Mouse (Mus musculus) kidney, embryonic 14.5 days (tissue): ENCODE measurements at regions not wholly inside any gene's neighbourhood (a gene's known extent, or its start where the extent isn't known, plus 50 kb on each side); places are given as distances from the start of the nearest gene placed in this dataset.

Experiments
- ATAC-seq: fragments of 200-750 bp; cut with Nextera tagmentation; 2 replicates; pipeline ENCODE4 v1.8.0; 2017; ENCODE audit warnings: moderate number of reproducible peaks, mild to moderate bottlenecking, moderate TSS enrichment, moderate library complexity; ENCODE audit not compliant: low FRiP score, low TSS enrichment
- H3K27ac ChIP-seq: fragments of 300-500 bp; sonication (generic); 2 replicates; pipeline ENCODE4 v1.5.1; 2014; ENCODE audit warnings: low read depth, mild to moderate bottlenecking, low read length, moderate library complexity, mixed read lengths
- H3K27me3 ChIP-seq: fragments of 300-500 bp; sonication (generic); 2 replicates; pipeline ENCODE4 v1.6.1; 2014; ENCODE audit warnings: mild to moderate bottlenecking, low read length; ENCODE audit not compliant: control insufficient read depth, insufficient read depth
- H3K36me3 ChIP-seq: fragments of 300-500 bp; sonication (generic); 2 replicates; pipeline ENCODE4 v1.6.1; 2014; ENCODE audit warnings: low read length, mixed read lengths; ENCODE audit not compliant: control insufficient read depth, insufficient read depth
- H3K4me1 ChIP-seq: fragments of 300-500 bp; sonication (generic); 2 replicates; pipeline ENCODE4 v1.6.1; 2014; ENCODE audit warnings: low read length, mixed read lengths; ENCODE audit not compliant: control insufficient read depth, insufficient read depth
- H3K4me2 ChIP-seq: fragments of 300-500 bp; sonication (generic); replicated peaks from 2 replicates; pipeline ENCODE4 v1.6.1; 2014; ENCODE audit warnings: low read depth, mild to moderate bottlenecking, low read length
- H3K4me3 ChIP-seq: fragments of 300-500 bp; sonication (generic); 2 replicates; pipeline ENCODE4 v1.5.1; 2014; ENCODE audit warnings: mild to moderate bottlenecking, low read length
- H3K9ac ChIP-seq: fragments of 300-500 bp; sonication (generic); 2 replicates; pipeline ENCODE4 v1.6.1; 2014; ENCODE audit warnings: low read depth, mild to moderate bottlenecking, low read length, moderate library complexity
- H3K9me3 ChIP-seq: fragments of 300-500 bp; sonication (generic); 2 replicates; pipeline ENCODE4 v1.6.1; 2016; ENCODE audit warnings: low read length; ENCODE audit not compliant: control insufficient read depth
- WGBS: fragments of 180-500 bp; shearing (Covaris S2); extraction: QIAGEN DNeasy Blood & Tissue Kit; methylation state at CpG from one replicate; pipeline ENCODE4 v1.1.7; 2014; 5-methylcytosine and 5-hydroxymethylcytosine counted together

DNA sequence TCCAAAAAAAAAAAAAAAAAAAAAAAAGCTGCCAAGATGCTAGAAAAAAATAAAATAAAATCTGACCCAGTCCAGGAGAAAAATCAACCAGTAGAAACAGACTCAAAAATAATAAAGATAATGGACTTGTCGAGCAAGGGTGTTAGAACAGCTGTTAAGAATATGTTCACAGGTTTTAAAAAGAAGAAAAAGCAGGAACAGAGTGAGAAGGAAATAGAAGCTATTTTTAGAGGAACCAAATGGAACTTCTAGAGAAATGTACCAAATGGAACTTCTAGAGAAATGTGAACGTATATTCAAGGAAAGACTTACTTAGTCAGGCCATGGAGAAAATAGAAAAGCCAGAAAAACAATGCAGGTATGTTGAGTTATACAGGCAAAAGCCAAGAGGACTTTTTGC, 662.4 kb upstream of the Jmjd1c start:
- 78% methylated on average over 2 of the region's 2 CpGs for WGBS
- H3K36me3 ChIP-seq = no peaks in the 10 kb centered on the region
- ATAC-seq = no peak
- H3K4me3 ChIP-seq = no peak overlapping the region
- H3K9ac ChIP-seq = no peak overlapping the region
- H3K27me3 ChIP-seq = no peaks in the 10 kb centered on the region
- no peaks in the 10 kb centered on the region for H3K4me1 ChIP-seq
- no peak overlapping the region for H3K4me2 ChIP-seq
- no peaks in the 10 kb centered on the region for H3K9me3 ChIP-seq
- no peak overlapping the region for H3K27ac ChIP-seq

DNA sequence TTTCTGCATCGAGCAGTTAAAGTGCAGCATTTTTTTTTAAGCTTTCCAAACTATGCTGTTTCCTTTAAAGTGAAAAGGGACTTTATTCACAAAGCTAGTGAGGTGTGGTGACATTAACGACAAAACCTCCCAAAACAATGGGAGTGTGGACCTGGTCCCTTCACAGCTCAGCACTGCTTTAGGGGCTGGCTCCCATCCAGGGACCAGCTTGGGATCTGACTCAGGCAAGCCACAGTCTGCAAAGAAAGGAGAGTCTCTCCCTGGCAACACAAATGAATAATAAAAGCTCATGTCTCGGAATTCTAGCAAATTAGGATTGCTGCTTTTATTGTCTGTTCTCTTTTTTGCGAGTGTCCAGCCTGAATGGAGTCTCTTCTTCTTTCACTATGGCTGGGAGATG, 625.2 kb upstream of the Jmjd1c start:
- 54% methylated on average over 4 of the region's 4 CpGs for WGBS
- H3K4me1 ChIP-seq = no peaks in the 10 kb centered on the region
- no peak overlapping the region for H3K4me3 ChIP-seq
- no peaks in the 10 kb centered on the region for H3K27me3 ChIP-seq
- no peaks in the 10 kb centered on the region for H3K9me3 ChIP-seq
- no peak for ATAC-seq
- H3K4me2 ChIP-seq = no peak overlapping the region
- no peaks in the 10 kb centered on the region for H3K36me3 ChIP-seq
- H3K9ac ChIP-seq = no peak overlapping the region
- no peak overlapping the region for H3K27ac ChIP-seq

DNA sequence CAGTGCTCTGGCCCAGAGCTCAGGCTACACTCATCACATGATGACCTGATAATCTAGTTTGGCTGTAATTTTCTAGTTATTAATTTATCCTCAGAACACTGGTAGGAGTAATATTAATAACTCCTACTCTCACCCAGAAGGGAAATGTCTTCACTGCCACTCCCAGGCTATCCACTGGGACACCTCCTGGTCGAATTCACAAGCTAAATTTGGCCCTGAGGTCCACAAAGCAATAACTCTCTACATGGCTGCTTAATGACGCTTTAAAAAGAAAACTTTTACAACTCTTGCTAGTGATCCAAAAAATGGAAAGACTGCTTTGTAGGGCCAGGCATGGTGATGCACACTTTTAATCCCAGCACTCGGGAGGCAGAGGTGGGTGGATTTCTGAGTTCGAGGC, 623.9 kb upstream of the Jmjd1c start:
- H3K27ac ChIP-seq = no peak overlapping the region
- WGBS = 34% methylated on average over 4 of the region's 4 CpGs
- no peak overlapping the region for H3K9ac ChIP-seq
- ATAC-seq = peak; percentile 62; the same call in 1 of the 2 replicates
- no peaks in the 10 kb centered on the region for H3K4me1 ChIP-seq
- no peaks in the 10 kb centered on the region for H3K36me3 ChIP-seq
- no peaks in the 10 kb centered on the region for H3K27me3 ChIP-seq
- H3K9me3 ChIP-seq = no peaks in the 10 kb centered on the region
- no peak overlapping the region for H3K4me3 ChIP-seq
- H3K4me2 ChIP-seq = no peak overlapping the region

DNA sequence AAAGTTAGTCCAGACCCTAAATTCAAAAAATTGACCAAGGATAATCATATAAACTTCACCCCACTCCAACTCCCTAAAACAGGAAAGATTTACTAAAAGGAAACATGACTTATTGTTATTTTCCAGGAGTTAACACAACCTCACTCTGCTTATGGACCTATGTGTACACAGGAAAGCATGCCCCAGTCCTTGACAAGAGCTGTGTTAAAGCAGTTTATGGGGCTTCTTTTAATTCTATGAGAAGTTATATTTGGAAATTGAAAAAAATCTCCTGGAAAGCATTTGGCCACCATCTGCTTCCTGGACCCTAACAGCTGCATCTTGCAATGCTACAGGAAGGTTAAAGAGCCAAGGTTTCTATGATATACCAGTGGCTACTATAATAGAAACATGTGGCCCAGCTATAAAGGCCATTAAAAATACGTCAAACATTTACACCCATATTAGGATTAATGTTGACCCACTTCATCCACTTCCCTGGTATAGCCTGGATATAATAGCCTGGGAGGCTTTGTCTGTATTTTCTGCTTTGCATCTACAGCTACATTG, 620.7 kb upstream of the Jmjd1c start:
- ATAC-seq = 0 out of 2 replicates have a peak, but pooled peaks have one; percentile 35
- no peaks in the 10 kb centered on the region for H3K9me3 ChIP-seq
- no peak overlapping the region for H3K27ac ChIP-seq
- H3K4me2 ChIP-seq = no peak overlapping the region
- WGBS = 53% methylated on average over 1 of the region's 1 CpGs
- no peaks in the 10 kb centered on the region for H3K36me3 ChIP-seq
- no peaks in the 10 kb centered on the region for H3K4me1 ChIP-seq
- H3K27me3 ChIP-seq = no peaks in the 10 kb centered on the region
- H3K9ac ChIP-seq = no peak overlapping the region
- H3K4me3 ChIP-seq = no peak overlapping the region

DNA sequence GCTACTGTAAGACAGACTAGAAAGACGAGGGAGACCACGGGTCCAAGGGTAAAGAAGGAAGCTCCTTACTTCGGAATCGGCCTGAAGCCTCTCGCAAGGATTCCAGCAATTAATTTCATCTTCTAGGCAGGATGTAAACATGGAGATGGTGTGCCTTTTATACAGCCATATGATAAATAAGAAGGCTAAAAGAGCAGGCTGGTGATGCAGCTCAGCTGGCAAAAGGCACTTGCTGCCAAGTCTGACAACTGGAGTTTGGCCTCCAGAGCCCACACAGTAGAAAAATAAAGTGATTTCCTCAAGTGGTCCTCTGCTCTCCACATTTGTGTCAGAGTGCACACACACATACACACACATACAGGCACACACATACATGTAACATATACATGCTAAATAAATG, 605.1 kb upstream of the Jmjd1c start:
- Histone ChIP-seq H3K4me1 (no peaks in the 10 kb centered on the region), H3K9ac (no peak overlapping the region), H3K27me3 (no peaks in the 10 kb centered on the region), H3K4me2 (no peak overlapping the region), H3K27ac (no peak overlapping the region), H3K4me3 (no peak overlapping the region), H3K36me3 (no peaks in the 10 kb centered on the region), H3K9me3 (no peaks in the 10 kb centered on the region)
- WGBS = 52% methylated on average over 5 of the region's 5 CpGs
- ATAC-seq = no peak

DNA sequence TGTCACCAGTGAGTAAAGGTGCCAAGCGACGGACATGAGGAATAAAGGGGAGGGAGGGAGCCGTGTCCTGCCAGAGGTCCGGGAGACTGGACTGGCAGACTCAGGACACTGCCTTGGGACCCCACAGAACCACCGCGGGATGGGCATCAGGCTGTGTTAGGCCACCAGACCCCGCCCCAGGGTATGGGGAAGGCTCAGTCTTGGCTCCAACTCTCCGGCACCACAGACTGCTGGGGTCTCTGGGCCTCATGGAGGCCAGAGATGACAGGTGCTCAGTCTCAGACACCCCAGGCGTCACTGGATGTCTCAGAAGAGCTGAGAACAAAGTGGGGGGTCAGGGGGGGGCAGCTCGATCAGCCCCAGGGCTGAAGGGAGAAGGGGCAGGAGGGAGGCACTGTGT, 604.1 kb upstream of the Jmjd1c start:
- Histone ChIP-seq H3K27me3 (no peaks in the 10 kb centered on the region), H3K36me3 (no peaks in the 10 kb centered on the region), H3K4me3 (no peak overlapping the region), H3K27ac (no peak overlapping the region), H3K4me2 (no peak overlapping the region), H3K9me3 (no peaks in the 10 kb centered on the region), H3K4me1 (no peaks in the 10 kb centered on the region), H3K9ac (no peak overlapping the region)
- no peak for ATAC-seq
- 69% methylated on average over 10 of the region's 10 CpGs for WGBS

DNA sequence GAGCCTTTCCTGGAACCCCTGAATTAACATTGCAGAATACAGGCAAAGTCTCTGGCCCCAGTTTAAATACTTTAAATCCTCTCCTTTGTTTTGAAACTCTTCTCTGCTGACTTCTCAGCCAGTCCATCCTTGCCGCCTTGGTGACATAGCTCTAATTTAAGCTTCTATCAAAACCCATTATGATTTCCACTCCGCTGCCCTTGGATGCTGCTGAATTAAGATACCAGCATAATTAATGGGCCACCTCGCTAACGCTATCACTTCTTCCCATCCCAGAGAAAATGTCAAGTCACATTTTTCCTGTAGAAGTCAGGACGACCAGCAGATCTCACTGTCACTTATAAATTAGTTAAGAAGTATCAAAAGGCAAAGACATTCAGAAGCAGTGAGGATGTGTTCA, 556.1 kb upstream of the Jmjd1c start:
- 80% methylated on average over 5 of the region's 5 CpGs for WGBS
- no peaks in the 10 kb centered on the region for H3K9me3 ChIP-seq
- H3K9ac ChIP-seq = no peak overlapping the region
- H3K27ac ChIP-seq = no peak overlapping the region
- no peaks in the 10 kb centered on the region for H3K36me3 ChIP-seq
- no peaks in the 10 kb centered on the region for H3K4me1 ChIP-seq
- no peak for ATAC-seq
- H3K27me3 ChIP-seq = no peaks in the 10 kb centered on the region
- H3K4me2 ChIP-seq = no peak overlapping the region
- no peak overlapping the region for H3K4me3 ChIP-seq

DNA sequence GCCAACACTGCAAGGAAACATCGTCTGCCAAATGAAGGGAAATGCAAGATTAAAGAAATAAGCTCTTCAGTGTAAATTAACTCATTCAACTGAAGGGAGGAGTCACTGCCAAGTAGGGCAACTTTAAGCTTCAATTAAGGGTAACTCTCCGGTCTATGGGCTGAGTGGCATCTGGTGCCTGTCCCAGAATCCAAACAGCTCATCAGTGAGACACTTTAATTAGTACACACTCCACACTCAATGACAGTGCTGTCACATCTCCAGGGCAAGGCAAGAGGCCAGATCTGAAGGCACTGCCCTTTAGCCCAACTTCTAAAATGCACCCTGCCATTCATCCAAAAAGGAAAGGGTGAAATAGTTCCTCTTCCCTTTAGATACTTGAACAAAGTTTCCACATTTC, 549.3 kb upstream of the Jmjd1c start:
- H3K4me3 ChIP-seq = no peak overlapping the region
- no peak overlapping the region for H3K27ac ChIP-seq
- no peaks in the 10 kb centered on the region for H3K27me3 ChIP-seq
- H3K36me3 ChIP-seq = no peaks in the 10 kb centered on the region
- no peak for ATAC-seq
- whole genome bisulfite sequencing = 37% methylated on average over 2 of the region's 2 CpGs
- H3K9ac ChIP-seq = no peak overlapping the region
- no peak overlapping the region for H3K4me2 ChIP-seq
- H3K4me1 ChIP-seq = no peaks in the 10 kb centered on the region
- no peaks in the 10 kb centered on the region for H3K9me3 ChIP-seq

DNA sequence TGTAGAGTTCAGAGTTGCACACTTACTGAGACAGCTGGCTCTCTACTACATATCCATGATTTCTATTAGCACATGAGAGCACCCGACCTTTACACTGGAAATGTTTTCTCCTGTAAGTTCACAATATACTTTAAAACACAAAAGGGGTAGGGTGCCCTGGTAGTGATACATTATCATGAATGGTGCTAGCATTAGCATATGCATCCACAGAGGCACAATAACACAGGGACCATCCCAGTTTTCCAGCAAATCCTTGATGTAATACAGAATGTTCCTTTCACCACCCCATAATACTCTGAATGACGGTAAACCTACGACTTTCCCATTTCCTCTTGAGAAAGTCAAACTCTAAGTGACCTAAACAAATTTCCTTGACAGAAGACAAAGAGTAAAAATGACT, 548.3 kb upstream of the Jmjd1c start:
- no peaks in the 10 kb centered on the region for H3K9me3 ChIP-seq
- H3K9ac ChIP-seq = no peak overlapping the region
- no peak overlapping the region for H3K4me2 ChIP-seq
- no peaks in the 10 kb centered on the region for H3K4me1 ChIP-seq
- 0 out of 2 replicates have a peak, but pooled peaks have one; percentile 26 for ATAC-seq
- no peak overlapping the region for H3K4me3 ChIP-seq
- no peaks in the 10 kb centered on the region for H3K36me3 ChIP-seq
- 23% methylated on average over 3 of the region's 3 CpGs for WGBS
- H3K27me3 ChIP-seq = no peaks in the 10 kb centered on the region
- no peak overlapping the region for H3K27ac ChIP-seq
